Comparison of ENCODE assay signal across 9 mouse cellular contexts in genomic region chr4:46374455-46374854, GRCm38 (mm10). TPM values are rescaled to one million over a fixed set of nuclear protein-coding genes. Genes with fewer than 3 reads are reported as not detected.
A peak's percentile ranks its signal among the peaks of the same experiment; 100 is the strongest.
DNase-seq lines count a peak whose midpoint lies in the region; ATAC-seq lines count a peak whose summit lies in the region.
"Had no signal": no experiment of that assay in that cellular context is flagged by ENCODE, and none has a peak within 500 bp of the region (broad histone marks: within the 10 kb centered on the region; RNA-seq: fewer than 3 reads in every experiment).

No protein-coding gene starts in this region.

- peak overlapping the region; percentile 71 for H3K4me2 ChIP-seq in liver, embryonic 11.5 days
- H3K4me2 ChIP-seq in neural tube, embryonic 13.5 days, result peak overlapping the region; percentile 48

- no peak overlapping the region; the same call in 1 of the 2 replicates for H3K4me3 ChIP-seq in liver, embryonic 11.5 days (ENCODE audit: low read depth, low read length)
- H3K4me3 ChIP-seq in neural tube, embryonic 13.5 days, result peak overlapping the region; percentile 22

- no peak overlapping the region for H3K27ac ChIP-seq in liver, embryonic 11.5 days (ENCODE audit: low read depth, low read length)
- H3K27ac ChIP-seq in neural tube, embryonic 13.5 days (replicated peaks), result no peak overlapping the region

- peaks cover 17% of the 10 kb centered on the region for H3K36me3 ChIP-seq in liver, embryonic 11.5 days (ENCODE audit: control insufficient read depth, insufficient read depth, low read length)
- peaks cover 37% of the 10 kb centered on the region for H3K36me3 ChIP-seq in neural tube, embryonic 13.5 days

- H3K4me1 ChIP-seq in liver, embryonic 11.5 days (replicated peaks; ENCODE audit: control insufficient read depth, insufficient read depth, low read length), result peaks cover 4% of the 10 kb centered on the region; the same call in 1 of the 2 replicates
- H3K4me1 ChIP-seq in neural tube, embryonic 13.5 days (replicated peaks), result peaks cover 10% of the 10 kb centered on the region; the same call in 1 of the 2 replicates

- no peak overlapping the region for H3K9ac ChIP-seq in liver, embryonic 11.5 days (ENCODE audit: low read depth, low read length)
- H3K9ac ChIP-seq in neural tube, embryonic 13.5 days, result no peak overlapping the region

- H3K27me3 ChIP-seq in liver, embryonic 11.5 days (replicated peaks; ENCODE audit: control insufficient read depth, insufficient read depth, low read length), result peaks cover 7% of the 10 kb centered on the region
- H3K27me3 ChIP-seq in neural tube, embryonic 13.5 days, result peaks cover 22% of the 10 kb centered on the region

- 0 out of 2 replicates have a peak, but pooled peaks have one; percentile 11 for ATAC-seq in frontal cortex, adult (ENCODE audit: low TSS enrichment)
- ATAC-seq in hematopoietic stem cell, adult 5-6 weeks (replicated peaks in 1 of 2; ENCODE audit: insufficient read depth in 1 of 2, low FRiP score in 2 of 2, low TSS enrichment in 1 of 2, low read depth in 1 of 2, poor library complexity in 2 of 2, severe bottlenecking in 2 of 2), result peak; percentile 44 to 56; a peak in 1 of 4 replicates
- ATAC-seq in liver, embryonic 11.5 days (replicated peaks; ENCODE audit: low FRiP score), result peak; percentile 30; the same call in 1 of the 2 replicates
- ATAC-seq in neural tube, embryonic 13.5 days (ENCODE audit: low read depth), result no peak; the same call in 1 of the 2 replicates

- H3K9me3 ChIP-seq in liver, embryonic 11.5 days (ENCODE audit: control insufficient read depth, low read length), result no peaks in the 10 kb centered on the region
- no peaks in the 10 kb centered on the region for H3K9me3 ChIP-seq in neural tube, embryonic 13.5 days

- no peak for DNase-seq in frontal cortex, postnatal 10 days (ENCODE audit: low spot score in 2 of 2)
- peak; percentile 68 for DNase-seq in CD4-positive, CD25-positive, alpha-beta regulatory T cell, adult 2 months (ENCODE audit: low read depth, low spot score)
- peak; percentile 37 to 43 for DNase-seq in cerebellum, postnatal 36 days
- no peak for DNase-seq in liver, embryonic 11.5 days (ENCODE audit: low spot score)
- DNase-seq in layer of hippocampus, postnatal 36 days, result no peak

- WGBS in liver, embryonic 11.5 days, result 52% methylated on average over 6 of the region's 6 CpGs
- 55% methylated on average over 6 of the region's 6 CpGs for WGBS in neural tube, embryonic 13.5 days

RNA-seq across cellular contexts. Expression of gene Trmo, which starts 14.8 kb away (rescaled TPM):
- total RNA-seq in hematopoietic stem cell, adult 5-6 weeks (2017), result 10.6 and 12.9 TPM in 2 replicates
- polyA plus RNA-seq in liver, embryonic 11.5 days (2014; fragmentation: Nextera tagmentation; extraction: Ambion mirVana), result 14.1 and 14.7 TPM in 2 replicates
- polyA plus RNA-seq in neural tube, embryonic 13.5 days (2015; fragmentation: Nextera tagmentation; extraction: Ambion mirVana), result 8.2 and 11.0 TPM in 2 replicates
- total RNA-seq in layer of hippocampus, postnatal 36 days (2021), result 1 to 10 TPM; 4.5 to 5.0 TPM

RNA-seq across cellular contexts. Expression of gene Foxe1, which starts 31.0 kb away (rescaled TPM):
- not detected in 2 replicates for total RNA-seq in hematopoietic stem cell, adult 5-6 weeks (2017)
- polyA plus RNA-seq in liver, embryonic 11.5 days (2014; fragmentation: Nextera tagmentation; extraction: Ambion mirVana), result not detected in 2 replicates
- not detected in 2 replicates for polyA plus RNA-seq in neural tube, embryonic 13.5 days (2015; fragmentation: Nextera tagmentation; extraction: Ambion mirVana)
- total RNA-seq in layer of hippocampus, postnatal 36 days (2021), result not detected
- total RNA-seq: neutrophil, adult 5-6 weeks had no signal

RNA-seq across cellular contexts. Expression of gene Hemgn, which starts 38.9 kb away (rescaled TPM):
- total RNA-seq in hematopoietic stem cell, adult 5-6 weeks (2017), result 35.5 and 57.0 TPM in 2 replicates
- 206 and 233 TPM in 2 replicates for polyA plus RNA-seq in liver, embryonic 11.5 days (2014; fragmentation: Nextera tagmentation; extraction: Ambion mirVana)
- 0.37 and 0.60 TPM in 2 replicates for polyA plus RNA-seq in neural tube, embryonic 13.5 days (2015; fragmentation: Nextera tagmentation; extraction: Ambion mirVana)
- not detected for total RNA-seq in layer of hippocampus, postnatal 36 days (2021)

Comparison
In these comparisons a context has a peak if more than half of its experiments do, and no peak if none do; other contexts are left out.
1. DNase-seq: peak in CD4-positive, CD25-positive, alpha-beta regulatory T cell, adult 2 months (single experiment) and cerebellum, postnatal 36 days (2 of 2); none in frontal cortex, postnatal 10 days (0 of 2), liver, embryonic 11.5 days (single experiment) and layer of hippocampus, postnatal 36 days (0 of 2).
2. RNA of gene Hemgn, which starts 38.9 kb away (total RNA-seq): 35.5 to 57.0 TPM in hematopoietic stem cell, adult 5-6 weeks; not detected in layer of hippocampus, postnatal 36 days; every median in the first group is over 10 times any median in the second.